Mouse (Mus musculus) midbrain, postnatal 0 days (tissue): ENCODE measurements around the gene Fut11. TPM values are rescaled to one million over a fixed set of nuclear protein-coding genes. Genes with fewer than 3 reads are reported as not detected.
A peak's percentile ranks its signal among the peaks of the same experiment; 100 is the strongest.

Experiments used
- ATAC-seq: fragments of 200-750 bp; cut with Nextera tagmentation; 2 replicates; pipeline ENCODE4 v1.8.0; 2017; ENCODE audit warnings: moderate number of reproducible peaks, mild to moderate bottlenecking, moderate TSS enrichment, moderate library complexity; ENCODE audit not compliant: low FRiP score
- DNase-seq: peaks from one replicate; pipeline ENCODE4 v3.0.0-alpha.2; 2015; ENCODE audit warnings: low spot score
- H3K27ac ChIP-seq: fragments of 300-500 bp; sonication (generic); 2 replicates; pipeline ENCODE4 v1.5.1; 2014; ENCODE audit warnings: low read depth, mild to moderate bottlenecking, low read length, mixed read lengths
- H3K27me3 ChIP-seq: fragments of 300-500 bp; sonication (generic); 2 replicates; pipeline ENCODE4 v1.6.1; 2014; ENCODE audit warnings: low read length, control low read depth, mixed read lengths; ENCODE audit not compliant: insufficient read depth
- H3K36me3 ChIP-seq: fragments of 300-500 bp; sonication (generic); 2 replicates; pipeline ENCODE4 v1.6.1; 2014; ENCODE audit warnings: low read length, control low read depth, mixed read lengths; ENCODE audit not compliant: insufficient read depth
- H3K4me1 ChIP-seq: fragments of 300-500 bp; sonication (generic); 2 replicates; pipeline ENCODE4 v1.6.1; 2014; ENCODE audit warnings: mild to moderate bottlenecking, control low read depth, antibody characterized with exemption, low read length, mixed read lengths; ENCODE audit not compliant: insufficient read depth
- H3K4me2 ChIP-seq: fragments of 300-500 bp; sonication (generic); 2 replicates; pipeline ENCODE4 v1.6.1; 2014; ENCODE audit warnings: low read depth, mild to moderate bottlenecking, low read length, mixed read lengths; ENCODE audit not compliant: poor library complexity, severe bottlenecking
- H3K4me3 ChIP-seq: fragments of 300-500 bp; sonication (generic); 2 replicates; pipeline ENCODE4 v1.5.1; 2014; ENCODE audit warnings: low read depth, mild to moderate bottlenecking, low read length, moderate library complexity
- H3K9ac ChIP-seq: fragments of 300-500 bp; sonication (generic); replicated peaks from 2 replicates; pipeline ENCODE4 v1.6.1; 2014; ENCODE audit warnings: mild to moderate bottlenecking, low read length, moderate library complexity, mixed read lengths; ENCODE audit not compliant: poor library complexity, severe bottlenecking
- H3K9me3 ChIP-seq: fragments of 300-500 bp; sonication (generic); 2 replicates; pipeline ENCODE4 v1.6.1; 2016; ENCODE audit warnings: low read length, control low read depth
- CTCF ChIP-seq: IDR thresholded peaks from 2 replicates; pipeline ENCODE4 v1.5.1; 2016; ENCODE audit warnings: antibody characterized with exemption, mild to moderate bottlenecking
- WGBS: fragments of 180-500 bp; shearing (Covaris S2); extraction: QIAGEN DNeasy Blood & Tissue Kit; methylation state at CpG from one replicate; pipeline ENCODE4 v1.1.7; 2014; 5-methylcytosine and 5-hydroxymethylcytosine counted together
- polyA plus RNA-seq: library from polyadenylated mRNA; unstranded; fragments of >200 nt; fragmentation: Nextera tagmentation; extraction: Ambion mirVana; gene quantifications from 2 replicates; pipeline ENCODE4 v1.2.1, GENCODE M21; 2015
- total RNA-seq: library from RNA; depleted of rRNA; stranded (reverse); fragments of >200 nt; gene quantifications from 2 replicates; pipeline ENCODE4 v1.2.3, GENCODE M21; 2014

The Fut11 gene
- total and polyA plus RNA-seq, 2 experiments from 2014 or later: 21.0 to 23.7 TPM

DNA sequence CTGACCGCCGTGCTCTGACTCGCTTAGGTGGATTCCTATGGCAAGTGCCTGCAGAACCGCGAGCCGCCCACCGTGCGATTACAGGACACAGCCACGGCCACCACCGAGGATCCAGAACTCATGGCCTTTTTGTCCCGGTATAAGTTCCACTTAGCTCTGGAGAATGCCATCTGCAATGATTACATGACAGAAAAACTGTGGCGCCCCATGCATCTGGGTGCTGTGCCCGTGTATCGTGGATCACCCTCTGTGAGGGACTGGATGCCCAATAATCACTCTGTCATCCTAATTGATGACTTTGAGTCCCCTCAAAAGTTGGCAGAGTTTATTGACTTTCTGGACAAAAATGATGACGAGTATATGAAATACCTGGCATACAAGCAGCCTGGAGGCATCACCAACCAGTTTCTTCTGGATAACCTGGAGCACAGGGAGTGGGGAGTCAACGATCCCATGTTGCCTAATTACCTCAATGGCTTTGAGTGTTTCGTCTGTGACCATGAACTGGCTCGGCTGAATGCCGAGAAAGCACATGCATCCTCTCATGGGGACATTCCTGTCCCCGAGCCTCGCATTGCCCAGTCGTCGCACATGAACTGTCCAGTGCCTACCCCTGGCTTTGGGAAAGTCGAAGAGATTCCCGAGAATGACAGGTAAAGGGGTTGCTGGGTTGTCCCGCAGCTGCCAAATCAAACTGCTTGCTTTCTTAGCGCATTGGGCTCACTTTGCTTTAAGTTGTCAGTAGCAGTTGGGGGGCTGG, 1.2 kb downstream of the Fut11 start:
- 10% methylated on average over 27 of the region's 27 CpGs for WGBS
- peak overlapping the region; percentile 80 for H3K4me2 ChIP-seq
- peaks cover 12% of the 10 kb centered on the region; the same call in 1 of the 2 replicates for H3K4me1 ChIP-seq
- 0 out of 2 replicates have a peak, but pooled peaks have one; percentile 2 for ATAC-seq
- no peaks in the 10 kb centered on the region for H3K27me3 ChIP-seq
- DNase-seq: no peak
- no peaks in the 10 kb centered on the region for H3K9me3 ChIP-seq
- H3K36me3 ChIP-seq: peaks cover 26% of the 10 kb centered on the region
- TF ChIP-seq CTCF: no peak
- peak overlapping the region; percentile 86 for H3K4me3 ChIP-seq
- peak overlapping the region; percentile 89 for H3K9ac ChIP-seq
- H3K27ac ChIP-seq: peak overlapping the region; percentile 96

DNA sequence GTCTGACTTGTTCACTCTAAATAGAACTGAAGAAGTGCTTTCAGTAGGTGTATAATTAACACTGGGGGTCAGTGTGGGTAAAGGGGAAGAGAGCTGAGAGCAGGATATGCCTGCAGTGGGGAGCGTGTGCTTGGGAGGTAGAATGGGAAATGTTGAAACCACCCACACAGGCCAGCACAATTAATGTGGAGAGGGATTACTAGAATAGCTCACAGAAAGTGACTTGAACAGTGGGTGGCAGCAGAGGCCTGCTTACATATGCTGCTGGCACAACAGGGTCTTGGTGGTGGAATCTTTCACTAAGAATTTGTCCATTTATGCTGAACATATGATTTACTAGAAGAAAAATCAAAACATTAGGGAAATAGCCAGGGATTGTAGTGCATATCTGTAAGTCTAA, 2.2 kb downstream of the Fut11 start:
- WGBS: 0% methylated on average over 1 of the region's 1 CpGs
- peak overlapping the region; percentile 80 for H3K4me2 ChIP-seq
- H3K36me3 ChIP-seq: peaks cover 16% of the 10 kb centered on the region
- ATAC-seq (no peak), DNase-seq (peak; percentile 76)
- no peak overlapping the region for H3K27ac ChIP-seq
- H3K9me3 ChIP-seq: no peaks in the 10 kb centered on the region
- H3K4me3 ChIP-seq: peak overlapping the region; percentile 86
- H3K9ac ChIP-seq: peak overlapping the region; percentile 34; the same call in 1 of the 2 replicates
- H3K4me1 ChIP-seq: peaks cover 15% of the 10 kb centered on the region; the same call in 1 of the 2 replicates
- no peaks in the 10 kb centered on the region for H3K27me3 ChIP-seq
- TF ChIP-seq CTCF: peak; percentile 74

DNA sequence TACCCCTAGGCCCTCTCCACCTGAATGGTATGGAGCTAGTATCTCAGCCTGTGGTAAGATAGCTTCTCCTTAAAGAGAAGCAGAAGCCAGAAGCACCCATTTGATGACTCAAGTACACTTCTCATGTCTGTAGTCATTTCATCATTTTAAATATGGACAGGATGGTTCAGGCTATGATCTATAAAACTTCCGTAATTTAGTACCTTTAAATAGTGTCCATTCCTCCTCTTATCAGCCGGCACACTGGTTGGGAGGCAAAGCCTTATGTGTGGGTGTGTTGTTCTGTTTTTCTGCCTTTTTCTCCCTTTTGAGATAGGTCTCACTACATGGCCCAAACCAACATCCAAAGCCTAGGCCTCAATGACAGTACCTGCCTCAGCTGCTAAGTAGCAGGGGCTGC, 3.7 kb downstream of the Fut11 start:
- 98% methylated on average over 2 of the region's 2 CpGs for WGBS
- no peak overlapping the region for H3K27ac ChIP-seq
- H3K4me1 ChIP-seq: peaks cover 15% of the 10 kb centered on the region; the same call in 1 of the 2 replicates
- H3K36me3 ChIP-seq: peaks cover 4% of the 10 kb centered on the region; the same call in 1 of the 2 replicates
- H3K4me2 ChIP-seq: peak overlapping the region; percentile 80
- H3K9ac ChIP-seq: 0 out of 2 replicates have a peak overlapping the region, but pooled peaks have one; percentile 19
- no peak for TF ChIP-seq CTCF
- no peak overlapping the region for H3K4me3 ChIP-seq
- ATAC-seq (no peak), DNase-seq (no peak)
- no peaks in the 10 kb centered on the region for H3K9me3 ChIP-seq
- no peaks in the 10 kb centered on the region for H3K27me3 ChIP-seq

DNA sequence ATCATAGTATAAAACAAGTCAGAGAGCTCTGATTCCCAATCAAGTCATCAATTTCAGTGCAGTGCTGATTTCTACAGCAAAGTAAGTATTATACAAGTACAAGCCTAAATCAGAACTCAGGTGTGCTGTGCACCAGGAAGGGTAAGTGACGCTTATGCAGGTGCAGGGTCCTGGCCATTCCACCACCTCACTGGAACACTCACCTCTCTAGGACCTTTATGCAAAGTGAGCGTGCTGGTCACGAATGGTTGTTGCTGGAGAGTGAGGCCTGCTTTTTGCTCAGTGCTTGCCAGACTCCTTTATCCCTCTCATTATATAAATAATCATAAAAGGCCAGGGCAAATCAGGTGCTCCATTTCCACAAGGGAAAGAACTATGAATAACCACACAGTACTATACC, 5.6 kb downstream of the Fut11 start:
- DNase-seq: no peak
- ATAC-seq: no peak
- Histone ChIP-seq H3K4me1 (peaks cover 15% of the 10 kb centered on the region; the same call in 1 of the 2 replicates), H3K9ac (no peak overlapping the region), H3K27me3 (no peaks in the 10 kb centered on the region), H3K36me3 (no peaks in the 10 kb centered on the region; the same call in 1 of the 2 replicates), H3K27ac (no peak overlapping the region), H3K4me2 (no peak overlapping the region), H3K9me3 (no peaks in the 10 kb centered on the region), H3K4me3 (no peak overlapping the region)
- 80% methylated on average over 3 of the region's 3 CpGs for WGBS
- TF ChIP-seq CTCF: no peak

DNA sequence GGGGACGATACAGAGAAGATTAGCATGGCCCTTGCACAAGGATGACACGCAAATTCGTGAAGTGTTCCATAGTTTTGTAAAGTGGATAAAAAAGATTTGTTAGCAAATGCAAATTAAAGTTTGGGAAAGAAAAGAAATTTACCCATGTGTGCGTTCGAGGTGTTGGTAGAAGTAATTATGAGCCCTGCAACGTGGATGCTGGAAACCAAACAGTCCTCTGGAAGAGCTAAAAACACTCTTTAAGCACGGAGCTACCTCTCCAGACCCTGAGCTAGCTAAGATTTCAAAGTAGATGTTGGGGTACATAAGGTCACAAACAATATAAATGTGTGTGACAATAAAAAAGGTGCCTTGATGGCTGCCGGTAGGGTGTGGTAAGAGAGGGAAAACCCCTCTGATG, 6.8 kb downstream of the Fut11 start:
- Histone ChIP-seq H3K4me2 (peak overlapping the region; percentile 64), H3K4me3 (peak overlapping the region; percentile 66; the same call in 1 of the 2 replicates), H3K9me3 (no peaks in the 10 kb centered on the region), H3K36me3 (no peaks in the 10 kb centered on the region; the same call in 1 of the 2 replicates), H3K4me1 (peaks cover 10% of the 10 kb centered on the region; the same call in 1 of the 2 replicates), H3K27me3 (no peaks in the 10 kb centered on the region), H3K9ac (no peak overlapping the region), H3K27ac (no peak overlapping the region)
- WGBS: 83% methylated on average over 8 of the region's 8 CpGs
- ATAC-seq (no peak), DNase-seq (no peak)
- no peak for TF ChIP-seq CTCF
